Comparison of ENCODE assay signal across 8 mouse cellular contexts in the genomic region with DNA sequence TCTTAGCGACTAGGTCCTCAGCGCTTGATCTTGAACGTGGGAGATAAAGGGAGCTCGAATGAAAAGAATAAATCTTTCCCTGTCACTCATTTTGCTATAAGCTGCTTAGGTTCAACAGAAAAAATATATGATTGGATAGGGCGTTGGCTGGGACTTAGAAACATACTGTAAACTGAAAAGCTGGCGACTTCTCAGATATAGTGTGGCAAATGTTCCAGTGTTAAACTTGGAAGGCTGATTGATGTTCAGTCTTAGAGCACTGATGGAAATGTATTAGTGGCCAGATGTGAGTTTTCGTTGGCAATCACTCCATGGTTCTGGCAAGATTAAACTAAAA. TPM values are rescaled to one million over a fixed set of nuclear protein-coding genes. Genes with fewer than 3 reads are reported as not detected.
A peak's percentile ranks its signal among the peaks of the same experiment; 100 is the strongest.
DNase-seq lines count a peak whose midpoint lies in the region; ATAC-seq and TF ChIP-seq lines count a peak whose summit lies in the region.

No protein-coding gene starts in this region.

- TF ChIP-seq CTCF in CH12.LX (conservative IDR thresholded peaks at IDR 0.05 in 1 of 2, IDR thresholded peaks at IDR 0.05 in 1 of 2; ENCODE audit: low read depth in 2 of 2, low read length in 2 of 2): no peak

- peaks cover 9% of the 10 kb centered on the region; the same call in 1 of the 2 replicates for H3K36me3 ChIP-seq in heart, embryonic 10.5 days
- H3K36me3 ChIP-seq in CH12.LX (replicated peaks in 1 of 2; ENCODE audit: control insufficient read depth in 1 of 2, insufficient read depth in 1 of 2, low read length in 1 of 2): peaks cover 0 to 11% of the 10 kb centered on the region in 2 experiments
- H3K36me3 ChIP-seq in forebrain, embryonic 14.5 days (ENCODE audit: control insufficient read depth, insufficient read depth, low read length): no peaks in the 10 kb centered on the region; the same call in 1 of the 2 replicates
- H3K36me3 ChIP-seq in liver, embryonic 15.5 days (replicated peaks): no peaks in the 10 kb centered on the region

- in situ Hi-C loops in CH12.LX (cut with MboI; ENCODE audit: low pct_ligation_motif_present, low pct_unique_long_range_greater_than_20kb, low sequenced_read_pairs): no loop called here

- peak overlapping the region; percentile 97; the same call in 1 of the 2 replicates for H3K27ac ChIP-seq in heart, embryonic 10.5 days
- no peak overlapping the region for H3K27ac ChIP-seq in CH12.LX (ENCODE audit: insufficient read depth, low read depth)
- H3K27ac ChIP-seq in forebrain, embryonic 14.5 days (ENCODE audit: low read depth, low read length): peak overlapping the region; percentile 94; the same call in 1 of the 2 replicates
- peak overlapping the region; percentile 62; the same call in 1 of the 2 replicates for H3K27ac ChIP-seq in liver, embryonic 15.5 days (replicated peaks)

- no peak for ATAC-seq in forebrain, embryonic 14.5 days
- peak; percentile 6 for ATAC-seq in liver, embryonic 15.5 days (ENCODE audit: insufficient read depth)

- no peak for TF ChIP-seq RAD21 in CH12.LX (IDR thresholded peaks at IDR 0.05; ENCODE audit: low read depth, low read length)

- dilution Hi-C loops in CH12.LX (cut with MboI; ENCODE audit: extremely low pct_ligation_motif_present, extremely low pct_unique_long_range_greater_than_20kb, low sequenced_read_pairs): no loop called here

- H3K9ac ChIP-seq in CH12.LX (ENCODE audit: insufficient read depth, low read depth): peak overlapping the region; percentile 45
- H3K9ac ChIP-seq in forebrain, embryonic 14.5 days (ENCODE audit: low read length): peak overlapping the region; percentile 97
- peak overlapping the region; percentile 37 for H3K9ac ChIP-seq in liver, embryonic 15.5 days

- peak overlapping the region; percentile 52; the same call in 1 of the 2 replicates for H3K4me2 ChIP-seq in CH12.LX (ENCODE audit: insufficient read depth, low read depth, poor library complexity, severe bottlenecking)
- peak overlapping the region; percentile 61 for H3K4me2 ChIP-seq in forebrain, embryonic 14.5 days (ENCODE audit: low read length)
- peak overlapping the region; percentile 97 for H3K4me2 ChIP-seq in liver, embryonic 15.5 days

- no peak for TF ChIP-seq EP300 in CH12.LX (IDR thresholded peaks at IDR 0.05; ENCODE audit: low read length)

- TF ChIP-seq POLR2A in CH12.LX (IDR thresholded peaks at IDR 0.05; ENCODE audit: low read depth, low read length): no peak

- WGBS in heart, embryonic 10.5 days: 14% methylated on average over 7 of the region's 7 CpGs
- 10% methylated on average over 7 of the region's 7 CpGs for WGBS in forebrain, embryonic 14.5 days
- WGBS in liver, embryonic 15.5 days (ENCODE audit: insufficient replicate concordance): 10% methylated on average over 7 of the region's 7 CpGs

- intact Hi-C loops in heart, postnatal 25 days (cut with DNase I): loop anchor here (1.0 to 10.0 kb wide), 2 partner anchors 30 to 139 kb away; a partner anchor contains a TSS
- intact Hi-C loops in left cerebral cortex, postnatal 25 days (cut with DNase I): loop anchor here (2.0 kb wide), 1 partner anchor 31 kb away; a partner anchor contains a TSS

- peak overlapping the region; percentile 97 for H3K4me3 ChIP-seq in heart, embryonic 10.5 days
- peak overlapping the region; percentile 20 to 91 (median 37) for H3K4me3 ChIP-seq in CH12.LX (replicated peaks in 1 of 3; ENCODE audit: low read depth in 2 of 3, low read length in 2 of 3, poor library complexity in 1 of 3)
- H3K4me3 ChIP-seq in forebrain, embryonic 14.5 days (ENCODE audit: low read depth, low read length): peak overlapping the region; percentile 97
- H3K4me3 ChIP-seq in liver, embryonic 15.5 days (replicated peaks): peak overlapping the region; percentile 93

- H3K4me1 ChIP-seq in heart, embryonic 10.5 days: peaks cover 7% of the 10 kb centered on the region; the same call in 1 of the 2 replicates
- H3K4me1 ChIP-seq in CH12.LX (ENCODE audit: control insufficient read depth in 1 of 2, insufficient read depth in 2 of 2): peaks cover 0 to 5% of the 10 kb centered on the region in 2 experiments; a peak in 2 of 4 replicates
- no peaks in the 10 kb centered on the region for H3K4me1 ChIP-seq in forebrain, embryonic 14.5 days (ENCODE audit: control insufficient read depth, insufficient read depth, low read length)
- H3K4me1 ChIP-seq in liver, embryonic 15.5 days (replicated peaks): peaks cover 15% of the 10 kb centered on the region

- no peaks in the 10 kb centered on the region for H3K9me3 ChIP-seq in heart, embryonic 10.5 days
- no peaks in the 10 kb centered on the region for H3K9me3 ChIP-seq in CH12.LX (replicated peaks; ENCODE audit: low read length)
- H3K9me3 ChIP-seq in forebrain, embryonic 14.5 days (replicated peaks; ENCODE audit: control insufficient read depth, low read length): no peaks in the 10 kb centered on the region
- no peaks in the 10 kb centered on the region for H3K9me3 ChIP-seq in liver, embryonic 15.5 days (replicated peaks)

- no peaks in the 10 kb centered on the region for H3K79me2 ChIP-seq in CH12.LX (replicated peaks; ENCODE audit: control insufficient read depth, extremely low read depth, insufficient read depth, poor library complexity, severe bottlenecking)

- no peaks in the 10 kb centered on the region for H3K27me3 ChIP-seq in heart, embryonic 10.5 days (ENCODE audit: insufficient read depth, poor library complexity, severe bottlenecking)
- no peaks in the 10 kb centered on the region for H3K27me3 ChIP-seq in CH12.LX (replicated peaks)
- H3K27me3 ChIP-seq in forebrain, embryonic 14.5 days (replicated peaks; ENCODE audit: control insufficient read depth, insufficient read depth, low read length): no peaks in the 10 kb centered on the region
- no peaks in the 10 kb centered on the region for H3K27me3 ChIP-seq in liver, embryonic 15.5 days

- DNase-seq in heart, embryonic 10.5 days (ENCODE audit: low spot score): no peak
- DNase-seq in heart, postnatal 25 days (ENCODE audit: low spot score): no peak
- no peak for DNase-seq in CH12.LX (ENCODE audit: extremely low read depth)
- no peak for DNase-seq in forebrain, embryonic 14.5 days (ENCODE audit: low spot score)
- DNase-seq in spleen, postnatal 14 days (ENCODE audit: low spot score in 2 of 2): no peak
- no peak for DNase-seq in left cerebral cortex, postnatal 25 days (ENCODE audit: low spot score in 2 of 2)
- no peak for DNase-seq in embryo, embryonic 10 days (ENCODE audit: low spot score)

TF ChIP-seq in CH12.LX, 34 proteins besides CTCF, POLR2A, EP300 and RAD21:
- TF ChIP-seq HCFC1 (IDR thresholded peaks at IDR 0.05; ENCODE audit: low read depth, low read length): no peak
- no peak for TF ChIP-seq ZC3H11A (IDR thresholded peaks at IDR 0.05; ENCODE audit: low read depth, low read length)
- no peak for TF ChIP-seq E2F4 (IDR thresholded peaks at IDR 0.05; ENCODE audit: insufficient replicate concordance, low read depth, low read length)
- TF ChIP-seq JUND (conservative IDR thresholded peaks at IDR 0.05; ENCODE audit: low read depth, low read length): no peak
- no peak for TF ChIP-seq CHD2 (IDR thresholded peaks at IDR 0.05; ENCODE audit: low read length)
- TF ChIP-seq RCOR1 (conservative IDR thresholded peaks at IDR 0.05; ENCODE audit: low read depth, low read length): 0 out of 2 replicates have a peak, but pooled peaks have one; percentile 13
- TF ChIP-seq USF1 (IDR thresholded peaks at IDR 0.05; ENCODE audit: low read depth, low read length): no peak
- no peak for TF ChIP-seq KAT2A (IDR thresholded peaks at IDR 0.05; ENCODE audit: insufficient replicate concordance, low read length)
- TF ChIP-seq GABPA (IDR thresholded peaks at IDR 0.05; ENCODE audit: insufficient replicate concordance, low read depth, low read length): no peak

RNA-seq across cellular contexts. Expression of a gene that starts 0.4 kb away (rescaled TPM):
- polyA plus RNA-seq in heart, embryonic 10.5 days (2016; fragmentation: Nextera tagmentation; extraction: Ambion mirVana): 21.0 and 23.5 TPM in 2 replicates
- total RNA-seq in heart, postnatal 25 days (2021): 1 to 10 TPM; 9.6 to 9.8 TPM
- total RNA-seq in CH12.LX (2012; rRNA removed): 11.6 and 13.8 TPM in 2 replicates
- 18.7 and 24.0 TPM in 2 replicates for total RNA-seq in CH12.LX (2014; rRNA removed)
- polyA plus RNA-seq in CH12.LX (2012; ENCODE audit: insufficient read length, low read depth): 16.4 and 18.3 TPM in 2 replicates
- polyA plus RNA-seq in forebrain, embryonic 14.5 days (2014; fragmentation: Nextera tagmentation; extraction: Ambion mirVana): 140 and 171 TPM in 2 replicates
- 9.5 and 9.6 TPM in 2 replicates for polyA plus RNA-seq in liver, embryonic 15.5 days (2015; fragmentation: Nextera tagmentation; extraction: Ambion mirVana)
- total RNA-seq in left cerebral cortex, postnatal 25 days (2021): 10 to 100 TPM; 37.9 to 40.3 TPM

RNA-seq across cellular contexts. Expression of a gene that starts 31.6 kb away (rescaled TPM):
- 19.2 and 19.6 TPM in 2 replicates for polyA plus RNA-seq in heart, embryonic 10.5 days (2016; fragmentation: Nextera tagmentation; extraction: Ambion mirVana)
- total RNA-seq in heart, postnatal 25 days (2021): 10 to 100 TPM; 10.2 TPM
- total RNA-seq in CH12.LX (2012; rRNA removed): 57.6 and 72.4 TPM in 2 replicates
- total RNA-seq in CH12.LX (2014; rRNA removed): 113 and 138 TPM in 2 replicates
- 92.3 and 98.1 TPM in 2 replicates for polyA plus RNA-seq in CH12.LX (2012; ENCODE audit: insufficient read length, low read depth)
- 13.4 and 14.7 TPM in 2 replicates for polyA plus RNA-seq in forebrain, embryonic 14.5 days (2014; fragmentation: Nextera tagmentation; extraction: Ambion mirVana)
- 10.6 and 11.9 TPM in 2 replicates for polyA plus RNA-seq in liver, embryonic 15.5 days (2015; fragmentation: Nextera tagmentation; extraction: Ambion mirVana)
- 10 to 100 TPM; 16.0 to 19.6 TPM for total RNA-seq in left cerebral cortex, postnatal 25 days (2021)

RNA-seq across cellular contexts. Expression of a gene that starts 31.9 kb away (rescaled TPM):
- polyA plus RNA-seq in heart, embryonic 10.5 days (2016; fragmentation: Nextera tagmentation; extraction: Ambion mirVana): 24.6 and 25.9 TPM in 2 replicates
- total RNA-seq in heart, postnatal 25 days (2021): 10 to 100 TPM; 22.2 to 26.3 TPM
- total RNA-seq in CH12.LX (2012; rRNA removed): 20.4 and 22.6 TPM in 2 replicates
- total RNA-seq in CH12.LX (2014; rRNA removed): 21.5 and 24.9 TPM in 2 replicates
- polyA plus RNA-seq in CH12.LX (2012; ENCODE audit: insufficient read length, low read depth): 42.7 and 50.7 TPM in 2 replicates
- 36.6 and 37.0 TPM in 2 replicates for polyA plus RNA-seq in forebrain, embryonic 14.5 days (2014; fragmentation: Nextera tagmentation; extraction: Ambion mirVana)
- 9.4 and 11.4 TPM in 2 replicates for polyA plus RNA-seq in liver, embryonic 15.5 days (2015; fragmentation: Nextera tagmentation; extraction: Ambion mirVana)
- 10 to 100 TPM; 25.9 to 26.5 TPM for total RNA-seq in left cerebral cortex, postnatal 25 days (2021)

Comparison
In these comparisons a context has a peak if more than half of its experiments do, and no peak if none do; other contexts are left out.
1. H3K4me3 ChIP-seq: peak in every context shown above with its lines; median percentile 97 in heart, embryonic 10.5 days; 97 in forebrain, embryonic 14.5 days; 93 in liver, embryonic 15.5 days; 37 in CH12.LX.
2. H3K9ac ChIP-seq: peak in every context shown above with its lines; median percentile 97 in forebrain, embryonic 14.5 days; 45 in CH12.LX; 37 in liver, embryonic 15.5 days.